Mouse (Mus musculus) lung, adult 2 months (tissue): ENCODE measurements around the gene Cyb5r1.

Experiments
- CTCF ChIP-seq: fragments of 200-500 bp; IDR thresholded peaks from 2 replicates; pipeline ENCODE4 v1.5.1; 2011; ENCODE audit warnings: mild to moderate bottlenecking, low read length, control low read depth; ENCODE audit not compliant: insufficient read depth
- POLR2A ChIP-seq: fragments of 200-500 bp; IDR thresholded peaks from 2 replicates; pipeline ENCODE4 v1.6.1; 2011; ENCODE audit warnings: low read depth, mild to moderate bottlenecking, control low read depth, low read length, borderline replicate concordance; ENCODE audit errors: extremely low read depth

GRCm38 (mm10) chr1:134460294-134461284 lies 55.2 kb downstream of the Cyb5r1 start:
- TF ChIP-seq POLR2A (no peak), CTCF (no peak)
